Mouse (Mus musculus) brain, embryonic 14.5 days (tissue): Measurements from ENCODE around the gene Mpnd.

Experiments
- CTCF ChIP-seq: fragments of 200-500 bp; IDR thresholded peaks from 2 replicates; pipeline ENCODE4 v1.5.1; 2012; ENCODE audit warnings: inconsistent platforms, mild to moderate bottlenecking, moderate library complexity, borderline replicate concordance; ENCODE audit not compliant: insufficient read depth, insufficient read length; ENCODE audit errors: extremely low read depth
- POLR2A ChIP-seq: fragments of 200-500 bp; IDR thresholded peaks from 2 replicates; pipeline ENCODE4 v1.6.1; 2012; ENCODE audit warnings: mild to moderate bottlenecking, inconsistent platforms, borderline replicate concordance; ENCODE audit not compliant: poor library complexity, insufficient read depth, insufficient read length, severe bottlenecking; ENCODE audit errors: extremely low read depth

DNA sequence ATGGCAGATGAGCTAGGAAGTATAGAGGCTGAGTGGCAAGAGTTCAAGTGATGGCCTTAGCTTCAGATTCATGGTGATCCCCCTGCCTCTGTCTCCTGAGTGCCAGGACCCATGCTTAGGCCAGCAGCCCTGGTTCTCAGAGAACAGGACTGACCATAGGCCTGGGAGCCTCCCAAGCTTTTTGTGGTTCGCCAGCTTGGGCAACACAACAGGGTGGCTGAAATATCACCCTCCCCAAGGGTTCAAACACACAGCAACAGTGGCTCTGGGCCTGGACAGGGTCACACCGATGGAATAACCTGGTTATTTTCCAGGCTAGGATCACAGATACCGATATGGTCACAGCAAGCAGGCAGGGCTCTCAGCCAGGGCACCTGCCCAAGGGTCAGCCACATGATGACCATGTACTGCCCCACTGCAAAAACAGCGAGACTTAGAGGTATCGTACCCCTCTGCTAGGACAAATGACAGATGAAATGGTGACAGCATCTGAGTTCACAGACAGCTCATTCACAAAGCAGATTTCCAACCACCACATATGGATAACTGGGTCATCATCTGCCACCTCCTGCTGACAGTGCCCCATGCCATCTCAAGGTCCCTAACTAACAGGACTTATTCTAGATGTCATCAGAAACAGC, 22.4 kb downstream of the Mpnd start:
- TF ChIP-seq CTCF, result no peak
- TF ChIP-seq POLR2A, result no peak
